Mouse (Mus musculus): Measurements from ENCODE around the gene Kcnab2. TPM values are rescaled to one million over a fixed set of nuclear protein-coding genes. Genes with fewer than 3 reads are reported as not detected.

The Kcnab2 gene
- polyA plus RNA-seq, 1 experiment from 2014 or later, result 19.6 TPM

DNA sequence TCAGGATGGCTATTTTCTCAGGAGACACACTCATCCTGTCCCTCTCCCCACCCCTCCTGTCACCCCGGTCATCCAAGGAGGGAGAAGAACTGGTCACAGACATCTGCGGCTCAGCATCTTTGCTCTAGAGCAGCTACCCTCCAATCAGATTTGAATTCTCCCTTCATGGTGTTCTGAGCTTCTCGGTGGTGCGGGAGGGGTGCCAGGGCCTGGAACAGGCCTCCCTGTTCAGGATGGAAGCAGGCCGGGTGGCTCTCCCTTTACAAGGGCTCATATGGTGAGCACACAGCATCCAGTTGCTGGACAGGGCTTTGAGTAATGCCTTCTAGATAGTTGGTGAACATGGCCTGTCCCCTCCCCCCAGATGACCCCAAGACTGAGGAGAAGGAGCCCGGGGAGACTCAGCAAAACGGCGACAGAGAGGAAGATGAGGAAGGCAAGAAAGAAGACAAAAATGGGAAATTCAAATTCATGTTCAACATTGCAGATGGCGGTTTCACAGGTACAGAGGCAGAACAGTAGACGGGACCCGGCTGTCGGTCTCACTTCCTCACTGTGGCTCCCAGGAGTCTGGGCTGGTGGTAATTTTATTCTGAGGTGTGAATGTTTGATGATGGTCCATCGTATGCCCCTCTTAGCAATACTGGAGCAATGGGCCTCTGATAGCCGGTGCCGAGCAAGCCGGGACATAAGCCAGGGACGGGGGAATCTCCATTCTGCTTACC lies 95.0 kb downstream of the Kcnab2 start:
- 86% methylated on average over 17 of the region's 17 CpGs for WGBS
- Histone ChIP-seq H3K4me1 (replicated peaks; ENCODE audit: control insufficient read depth, insufficient read depth, low read length) (no peaks in the 10 kb centered on the region), H3K4me2 (replicated peaks) (no peak overlapping the region), H3K9ac (no peak overlapping the region), H3K27ac (no peak overlapping the region), H3K4me3 (replicated peaks; ENCODE audit: low read length) (no peak overlapping the region), H3K27me3 (ENCODE audit: control insufficient read depth, insufficient read depth, low read length) (no peaks in the 10 kb centered on the region), H3K36me3 (replicated peaks; ENCODE audit: control insufficient read depth, insufficient read depth) (peaks cover 80% of the 10 kb centered on the region), H3K9me3 (ENCODE audit: control insufficient read depth, low read length) (no peaks in the 10 kb centered on the region)
- DNase-seq (ENCODE audit: low spot score) (no peak), ATAC-seq (ENCODE audit: low FRiP score) (no peak)

DNA sequence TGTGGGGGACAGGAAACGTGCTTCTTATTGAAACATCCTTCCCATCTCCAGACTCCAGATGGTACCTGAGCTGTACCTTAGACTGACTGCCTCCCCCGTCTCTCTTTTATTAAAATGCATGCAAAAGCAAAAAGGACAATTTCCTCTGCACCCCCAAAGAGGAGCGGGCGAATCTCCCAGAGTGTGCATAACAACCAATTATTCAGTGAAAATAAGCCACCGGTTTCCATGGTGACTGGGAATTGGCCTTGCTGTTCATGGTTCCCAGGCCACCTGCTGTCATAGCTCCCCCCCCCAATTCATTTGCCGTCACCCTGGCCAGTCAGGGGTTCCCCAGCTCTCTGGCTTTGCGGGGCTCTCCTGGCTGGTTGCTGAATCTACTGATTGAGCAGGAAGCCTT lies 112.4 kb downstream of the Kcnab2 start:
- H3K9me3 ChIP-seq (ENCODE audit: control insufficient read depth, low read length), result no peaks in the 10 kb centered on the region
- 26% methylated on average over 7 of the region's 7 CpGs for WGBS
- no peak overlapping the region for H3K4me3 ChIP-seq (replicated peaks; ENCODE audit: low read length)
- no peak overlapping the region for H3K4me2 ChIP-seq (replicated peaks)
- H3K27me3 ChIP-seq (ENCODE audit: control insufficient read depth, insufficient read depth, low read length), result no peaks in the 10 kb centered on the region
- ATAC-seq (ENCODE audit: low FRiP score), result no peak
- H3K36me3 ChIP-seq (replicated peaks; ENCODE audit: control insufficient read depth, insufficient read depth), result peaks cover 55% of the 10 kb centered on the region
- H3K9ac ChIP-seq, result no peak overlapping the region
- peak overlapping the region; percentile 55; the same call in 1 of the 2 replicates for H3K27ac ChIP-seq
- DNase-seq (ENCODE audit: low spot score), result no peak
- H3K4me1 ChIP-seq (replicated peaks; ENCODE audit: control insufficient read depth, insufficient read depth, low read length), result peaks cover 6% of the 10 kb centered on the region; the same call in 1 of the 2 replicates

DNA sequence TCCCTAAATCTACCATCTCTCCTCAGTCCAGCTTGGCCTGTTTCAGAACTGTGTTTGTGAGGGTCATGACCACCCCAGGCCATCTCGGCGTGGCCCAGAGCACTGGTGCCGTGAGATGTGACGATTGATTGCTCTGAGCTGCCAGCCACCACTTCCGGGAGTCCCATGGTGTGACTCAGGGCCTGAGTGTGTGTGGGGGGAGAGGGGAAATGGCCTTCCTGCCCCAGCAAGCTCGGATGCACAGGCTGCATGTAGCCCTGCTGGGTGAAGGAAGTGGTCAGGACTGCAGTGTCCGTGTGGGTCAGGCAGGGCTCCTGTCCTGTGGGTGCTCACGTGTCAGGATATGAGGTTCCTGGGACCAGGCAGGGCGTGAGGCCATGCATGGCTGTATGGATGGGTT lies 115.5 kb downstream of the Kcnab2 start:
- peaks cover 44% of the 10 kb centered on the region for H3K36me3 ChIP-seq (replicated peaks; ENCODE audit: control insufficient read depth, insufficient read depth)
- no peak for ATAC-seq (ENCODE audit: low FRiP score)
- H3K9me3 ChIP-seq (ENCODE audit: control insufficient read depth, low read length), result no peaks in the 10 kb centered on the region
- peaks cover 6% of the 10 kb centered on the region; the same call in 1 of the 2 replicates for H3K4me1 ChIP-seq (replicated peaks; ENCODE audit: control insufficient read depth, insufficient read depth, low read length)
- 78% methylated on average over 9 of the region's 9 CpGs for WGBS
- 0 out of 2 replicates have a peak, but pooled peaks cover 4% of the 10 kb centered on the region for H3K27me3 ChIP-seq (ENCODE audit: control insufficient read depth, insufficient read depth, low read length)
- no peak overlapping the region for H3K4me3 ChIP-seq (replicated peaks; ENCODE audit: low read length)
- no peak overlapping the region for H3K27ac ChIP-seq
- DNase-seq (ENCODE audit: low spot score), result no peak
- no peak overlapping the region for H3K4me2 ChIP-seq (replicated peaks)
- no peak overlapping the region for H3K9ac ChIP-seq

DNA sequence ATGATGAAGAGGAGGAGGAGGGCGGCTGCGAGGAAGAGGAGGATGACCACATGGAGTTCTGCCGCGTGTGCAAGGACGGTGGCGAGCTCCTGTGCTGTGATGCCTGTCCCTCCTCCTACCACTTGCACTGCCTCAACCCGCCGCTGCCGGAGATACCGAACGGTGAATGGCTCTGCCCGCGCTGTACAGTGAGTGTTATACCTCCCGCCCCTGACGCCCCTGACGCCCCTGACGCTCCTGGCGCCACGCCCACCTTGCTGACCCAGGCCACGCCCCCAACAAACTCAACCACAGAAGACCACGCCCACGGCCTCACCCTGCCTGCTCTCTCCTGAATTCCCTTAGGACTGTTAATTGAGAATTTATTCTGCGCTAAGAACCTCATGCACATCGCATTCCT lies 116.8 kb downstream of the Kcnab2 start:
- ATAC-seq (ENCODE audit: low FRiP score) (no peak), DNase-seq (ENCODE audit: low spot score) (no peak)
- 4% methylated on average over 23 of the region's 24 CpGs for WGBS
- H3K9ac ChIP-seq, result no peak overlapping the region
- H3K27ac ChIP-seq, result no peak overlapping the region
- H3K4me3 ChIP-seq (replicated peaks; ENCODE audit: low read length), result no peak overlapping the region
- H3K4me2 ChIP-seq (replicated peaks), result 0 out of 2 replicates have a peak overlapping the region, but pooled peaks have one; percentile 21
- H3K36me3 ChIP-seq (replicated peaks; ENCODE audit: control insufficient read depth, insufficient read depth), result peaks cover 43% of the 10 kb centered on the region
- 0 out of 2 replicates have a peak, but pooled peaks cover 4% of the 10 kb centered on the region for H3K27me3 ChIP-seq (ENCODE audit: control insufficient read depth, insufficient read depth, low read length)
- no peaks in the 10 kb centered on the region for H3K9me3 ChIP-seq (ENCODE audit: control insufficient read depth, low read length)
- peaks cover 6% of the 10 kb centered on the region; the same call in 1 of the 2 replicates for H3K4me1 ChIP-seq (replicated peaks; ENCODE audit: control insufficient read depth, insufficient read depth, low read length)

DNA sequence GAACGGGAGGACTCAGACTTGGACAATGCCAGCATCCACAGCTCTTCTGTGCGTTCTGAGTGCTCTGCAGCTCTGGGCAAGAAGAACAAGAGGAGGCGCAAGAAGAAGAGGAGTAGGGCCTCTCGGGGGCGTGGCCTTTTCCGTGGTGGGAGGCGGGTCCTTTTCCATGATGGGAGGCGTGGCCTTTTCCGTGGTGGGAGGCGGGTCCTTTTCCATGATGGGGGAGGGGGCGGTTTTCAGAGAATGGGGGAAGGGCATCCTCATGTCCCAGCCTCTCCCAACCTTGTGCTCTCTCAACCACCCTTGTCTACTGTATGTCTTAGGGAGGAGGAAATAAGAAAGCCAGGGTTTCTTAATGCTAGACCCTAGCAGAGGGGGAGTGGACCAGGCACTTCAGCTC lies 118.0 kb downstream of the Kcnab2 start:
- DNase-seq (ENCODE audit: low spot score), result no peak
- no peak overlapping the region for H3K4me3 ChIP-seq (replicated peaks; ENCODE audit: low read length)
- peaks cover 51% of the 10 kb centered on the region for H3K36me3 ChIP-seq (replicated peaks; ENCODE audit: control insufficient read depth, insufficient read depth)
- H3K9ac ChIP-seq, result no peak overlapping the region
- H3K4me2 ChIP-seq (replicated peaks), result no peak overlapping the region
- no peaks in the 10 kb centered on the region for H3K9me3 ChIP-seq (ENCODE audit: control insufficient read depth, low read length)
- WGBS, result 12% methylated on average over 11 of the region's 11 CpGs
- H3K4me1 ChIP-seq (replicated peaks; ENCODE audit: control insufficient read depth, insufficient read depth, low read length), result no peaks in the 10 kb centered on the region; the same call in 1 of the 2 replicates
- H3K27me3 ChIP-seq (ENCODE audit: control insufficient read depth, insufficient read depth, low read length), result 0 out of 2 replicates have a peak, but pooled peaks cover 4% of the 10 kb centered on the region
- no peak overlapping the region for H3K27ac ChIP-seq
- ATAC-seq (ENCODE audit: low FRiP score), result no peak

DNA sequence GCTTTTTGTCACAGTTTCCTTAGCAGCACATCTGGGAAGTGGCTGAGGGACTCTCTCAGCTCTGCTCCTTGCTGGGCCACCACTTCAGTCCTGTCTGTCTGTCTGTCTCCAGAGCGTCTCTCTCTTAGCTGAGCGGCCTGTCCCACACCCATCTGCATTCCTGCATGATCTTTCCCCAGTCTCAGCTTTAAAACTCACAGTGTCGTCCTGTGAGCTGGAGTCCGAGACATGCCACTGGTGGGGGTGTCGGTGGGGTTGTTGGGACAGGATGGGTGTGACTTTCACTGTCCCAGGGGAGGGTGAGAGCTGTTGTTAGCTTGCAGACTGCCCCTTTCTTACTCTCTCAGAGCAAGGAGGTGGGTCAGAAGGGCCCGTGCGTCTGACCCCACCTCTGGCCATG lies 122.0 kb downstream of the Kcnab2 start:
- peaks cover 41% of the 10 kb centered on the region for H3K36me3 ChIP-seq (replicated peaks; ENCODE audit: control insufficient read depth, insufficient read depth)
- DNase-seq (ENCODE audit: low spot score), result no peak
- no peaks in the 10 kb centered on the region for H3K9me3 ChIP-seq (ENCODE audit: control insufficient read depth, low read length)
- WGBS, result 78% methylated on average over 7 of the region's 7 CpGs
- H3K9ac ChIP-seq, result no peak overlapping the region
- no peak overlapping the region for H3K4me2 ChIP-seq (replicated peaks)
- no peak overlapping the region for H3K27ac ChIP-seq
- no peak overlapping the region for H3K4me3 ChIP-seq (replicated peaks; ENCODE audit: low read length)
- H3K4me1 ChIP-seq (replicated peaks; ENCODE audit: control insufficient read depth, insufficient read depth, low read length), result peaks cover 16% of the 10 kb centered on the region
- ATAC-seq (ENCODE audit: low FRiP score), result no peak
- peaks cover 4% of the 10 kb centered on the region; the same call in 1 of the 2 replicates for H3K27me3 ChIP-seq (ENCODE audit: control insufficient read depth, insufficient read depth, low read length)

DNA sequence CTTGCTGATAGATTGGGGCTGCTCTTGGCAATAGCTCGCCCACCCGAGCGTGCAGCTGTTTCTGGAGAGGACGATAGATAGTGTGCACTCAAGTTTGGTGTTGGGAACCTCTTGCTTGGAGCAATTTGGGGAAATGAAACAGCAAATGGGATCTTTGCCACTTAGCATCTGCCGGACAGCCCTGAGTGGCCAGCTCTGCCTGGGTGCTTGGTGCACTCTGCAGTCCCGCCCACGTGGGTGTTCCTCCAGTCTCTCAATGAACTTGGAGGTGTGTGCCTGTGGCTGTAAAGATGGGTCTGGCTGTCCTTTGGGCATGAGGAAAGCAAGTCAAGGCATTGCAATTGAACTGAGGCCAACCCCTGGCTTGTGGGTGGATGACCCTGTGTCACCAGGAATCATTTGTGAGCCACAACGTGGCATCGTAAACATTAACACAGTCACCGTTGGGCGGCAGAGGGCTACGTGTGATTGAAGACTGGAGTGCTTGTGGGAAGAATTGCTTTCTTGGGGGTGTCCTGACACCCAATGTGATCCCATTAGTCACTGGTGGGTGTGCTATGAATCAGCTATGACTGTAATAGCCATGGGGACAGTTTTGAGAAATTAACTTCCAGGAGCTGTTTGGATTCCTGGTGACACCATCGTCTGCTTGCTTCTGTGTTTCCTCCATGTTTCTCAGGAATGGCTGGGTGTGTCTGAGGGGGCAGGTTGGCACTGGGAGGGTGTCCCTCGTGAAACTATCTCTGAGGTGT lies 123.6 kb downstream of the Kcnab2 start:
- Histone ChIP-seq H3K27ac (no peak overlapping the region), H3K4me3 (replicated peaks; ENCODE audit: low read length) (no peak overlapping the region), H3K4me1 (replicated peaks; ENCODE audit: control insufficient read depth, insufficient read depth, low read length) (peaks cover 32% of the 10 kb centered on the region), H3K9me3 (ENCODE audit: control insufficient read depth, low read length) (no peaks in the 10 kb centered on the region), H3K9ac (no peak overlapping the region), H3K27me3 (ENCODE audit: control insufficient read depth, insufficient read depth, low read length) (no peaks in the 10 kb centered on the region; the same call in 1 of the 2 replicates), H3K4me2 (replicated peaks) (no peak overlapping the region), H3K36me3 (replicated peaks; ENCODE audit: control insufficient read depth, insufficient read depth) (peaks cover 41% of the 10 kb centered on the region)
- DNase-seq (ENCODE audit: low spot score) (no peak), ATAC-seq (ENCODE audit: low FRiP score) (no peak)
- WGBS, result 74% methylated on average over 14 of the region's 14 CpGs

DNA sequence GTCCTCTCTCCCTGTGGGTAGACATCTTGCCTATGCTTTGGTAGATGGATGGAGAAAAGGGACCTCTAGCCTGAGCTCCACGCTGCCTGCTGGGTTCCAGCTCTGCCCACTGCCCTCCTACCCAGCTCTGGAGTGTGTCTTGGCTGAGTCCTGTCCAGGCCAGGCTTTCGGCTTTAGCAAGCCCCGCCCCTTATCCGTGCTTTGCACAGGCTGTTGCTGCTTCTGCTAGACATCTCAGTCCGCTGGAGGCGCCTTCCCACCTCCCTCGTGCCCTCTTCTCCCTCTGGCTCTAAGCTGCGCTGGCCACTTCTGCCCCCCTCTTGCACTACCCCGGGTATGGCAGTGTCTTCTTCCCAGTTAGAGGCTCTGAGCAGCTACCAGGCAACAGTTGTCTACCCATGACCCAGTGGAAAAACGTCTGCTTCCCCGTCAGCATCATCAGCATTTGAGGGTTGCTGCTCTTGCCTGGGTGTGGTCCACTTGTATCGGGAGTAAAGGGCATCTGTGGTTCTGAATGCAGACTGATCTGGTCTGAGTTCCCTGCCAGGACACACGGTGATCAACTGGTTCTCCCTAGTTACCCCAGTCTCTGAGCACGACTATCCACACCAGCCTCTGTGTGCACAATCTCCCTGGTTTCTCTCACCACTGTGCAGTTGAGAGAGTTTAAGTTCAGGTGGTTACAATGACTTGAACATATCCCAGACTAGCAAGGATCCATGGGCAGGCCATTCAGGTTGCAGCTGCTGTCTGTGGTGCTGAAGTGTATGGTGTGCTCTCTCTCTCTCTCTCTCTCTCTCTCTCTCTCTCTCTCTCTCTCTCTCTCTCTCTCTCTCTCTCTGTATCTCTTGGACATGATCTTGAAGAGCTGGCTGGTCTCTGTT lies 126.0 kb downstream of the Kcnab2 start:
- no peaks in the 10 kb centered on the region for H3K9me3 ChIP-seq (ENCODE audit: control insufficient read depth, low read length)
- H3K27me3 ChIP-seq (ENCODE audit: control insufficient read depth, insufficient read depth, low read length), result no peaks in the 10 kb centered on the region; the same call in 1 of the 2 replicates
- DNase-seq (ENCODE audit: low spot score) (no peak), ATAC-seq (ENCODE audit: low FRiP score) (no peak)
- H3K4me3 ChIP-seq (replicated peaks; ENCODE audit: low read length), result no peak overlapping the region
- peaks cover 26% of the 10 kb centered on the region for H3K36me3 ChIP-seq (replicated peaks; ENCODE audit: control insufficient read depth, insufficient read depth)
- 9% methylated on average over 14 of the region's 14 CpGs for WGBS
- no peak overlapping the region for H3K4me2 ChIP-seq (replicated peaks)
- peaks cover 37% of the 10 kb centered on the region for H3K4me1 ChIP-seq (replicated peaks; ENCODE audit: control insufficient read depth, insufficient read depth, low read length)
- H3K9ac ChIP-seq, result 0 out of 2 replicates have a peak overlapping the region, but pooled peaks have one; percentile 36
- peak overlapping the region; percentile 91 for H3K27ac ChIP-seq

Measured in hindbrain, embryonic 14.5 days (tissue).